Mouse (Mus musculus) adrenal gland, postnatal 14 days (tissue): ENCODE measurements around the gene Olfr672. TPM values are rescaled to one million over a fixed set of nuclear protein-coding genes. Genes with fewer than 3 reads are reported as not detected.
"Not testable (repeated sequence)": the region's sequence is repeated elsewhere in the genome, so short reads cannot be mapped to it uniquely, and the experiment has no call there.

Experiments used
- DNase-seq: peaks from one replicate; pipeline ENCODE4 v3.0.0; 2021; ENCODE audit warnings: mixed read lengths
- long read RNA-seq, 2 experiments: library from polyadenylated mRNA; stranded (forward); transcript quantifications; one replicate each; pipeline ENCODE4 v2.0.0; 2021
- total RNA-seq: library from RNA; stranded (reverse); gene quantifications from 2 replicates; pipeline ENCODE4 v1.2.3, GENCODE M21; 2021

Olfr672 gene
- not detected in 2 replicates for total RNA-seq
- long read RNA-seq, experiment 1 = 0 reads
- long read RNA-seq, experiment 2 = 0 reads

GRCm38 (mm10) chr7:105001929-105002328 lies at the start of gene Olfr672:
TSS of gene Olfr672 (minus strand) at chr7:105002029.
- no peak for DNase-seq

DNA sequence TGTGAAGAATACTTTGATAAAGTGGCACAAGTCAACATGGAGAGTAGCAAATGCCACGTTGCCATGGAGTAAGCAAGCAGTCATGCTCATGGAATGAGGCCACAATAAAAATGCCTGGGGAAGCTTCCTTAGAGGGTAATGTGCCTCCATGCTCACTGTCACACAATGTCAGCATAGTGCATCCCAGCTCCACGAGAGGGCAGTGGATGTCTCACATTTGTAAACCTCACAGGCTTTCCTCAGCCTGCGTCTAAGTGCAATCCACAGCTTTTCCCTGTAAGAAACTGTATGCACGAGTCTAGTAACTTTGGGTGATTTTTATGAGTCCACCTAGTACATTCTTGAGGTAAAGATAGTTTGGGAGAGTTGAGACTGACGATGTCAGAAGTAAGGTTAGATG lies 32.0 kb upstream of the Olfr672 start:
- DNase-seq = not testable (repeated sequence)

- DNase-seq = no peak
Measured at GRCm38 (mm10) chr7:105032398-105032797, 30.6 kb upstream of the Olfr672 start, which contains the start of gene Olfr676. TSS of gene Olfr676 (plus strand) at chr7:105032698.

GRCm38 (mm10) chr7:105028360-105028759 lies 26.5 kb upstream of the Olfr672 start, which contains the start of gene Olfr675:
TSS of gene Olfr675 (minus strand) at chr7:105028460.
- DNase-seq = no peak

GRCm38 (mm10) chr7:105022530-105022929 lies 20.7 kb upstream of the Olfr672 start:
- no peak for DNase-seq

DNA sequence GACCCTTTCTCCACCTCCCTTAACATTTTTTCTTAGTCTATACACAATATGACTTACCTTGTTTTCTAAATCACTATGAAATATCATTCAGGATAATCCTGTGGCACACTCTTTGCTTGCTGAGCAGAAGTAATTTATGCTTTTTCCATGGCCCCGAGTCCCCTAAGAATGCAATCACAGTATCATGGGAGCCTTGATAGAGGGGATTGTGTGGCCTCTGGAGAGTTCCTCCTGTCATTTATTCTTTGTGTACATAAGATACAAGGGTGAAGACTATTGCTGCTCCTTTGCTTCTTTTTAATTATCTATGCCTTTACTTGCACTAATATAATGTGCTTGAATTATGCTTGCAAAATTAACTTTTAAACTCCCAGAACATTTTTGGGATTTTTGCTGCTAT lies 22.8 kb downstream of the Olfr672 start, which contains the start of gene Olfr671:
TSS of gene Olfr671 (minus strand) at position 101 of the 400 bp plus-strand sequence.
- no peak for DNase-seq

GRCm38 (mm10) chr7:104972507-104972906 lies 29.3 kb downstream of the Olfr672 start:
- not testable (repeated sequence) for DNase-seq

GRCm38 (mm10) chr7:104962520-104962919 lies 39.3 kb downstream of the Olfr672 start, which contains the start of gene Olfr670:
TSS of gene Olfr670 (minus strand) at chr7:104962620.
- no peak for DNase-seq

- not testable (repeated sequence) for DNase-seq
Measured at GRCm38 (mm10) chr7:104950234-104950633, 51.6 kb downstream of the Olfr672 start.

Other genes starting within 250 kb of the Olfr672 start
- gene Usp17le, start 224.6 kb downstream of the Olfr672 start, total RNA-seq = not detected in 2 replicates
- gene Usp17lb, start 159.4 kb downstream of the Olfr672 start, total RNA-seq = not detected in 2 replicates
- gene Usp17la, start 145.0 kb downstream of the Olfr672 start, total RNA-seq = not detected in 2 replicates
- gene Olfr665, start 124.0 kb downstream of the Olfr672 start, total RNA-seq = not detected in 2 replicates
- gene Olfr666, start 106.1 kb downstream of the Olfr672 start, total RNA-seq = not detected in 2 replicates
- not detected in 2 replicates for gene Olfr667, start 80.5 kb downstream of the Olfr672 start, total RNA-seq
- gene Olfr668, start 74.0 kb downstream of the Olfr672 start, total RNA-seq = not detected in 2 replicates
- gene Olfr669, start 67.8 kb downstream of the Olfr672 start, total RNA-seq = not detected in 2 replicates
- not detected in 2 replicates for gene Olfr670, start 39.4 kb downstream of the Olfr672 start, total RNA-seq
- not detected in 2 replicates for gene Olfr671, start 22.9 kb downstream of the Olfr672 start, total RNA-seq
- not detected in 2 replicates for gene Olfr675, start 26.4 kb upstream of the Olfr672 start, total RNA-seq
- gene Olfr676, start 30.7 kb upstream of the Olfr672 start, total RNA-seq = not detected in 2 replicates
- not detected in 2 replicates for gene Olfr677, start 49.3 kb upstream of the Olfr672 start, total RNA-seq
- not detected in 2 replicates for gene Olfr678, start 62.4 kb upstream of the Olfr672 start, total RNA-seq
- gene Olfr679, start 79.2 kb upstream of the Olfr672 start, total RNA-seq = not detected in 2 replicates
- gene Olfr680-ps1, start 90.8 kb upstream of the Olfr672 start, total RNA-seq = not detected in 2 replicates
- not detected in 2 replicates for gene Olfr681, start 114.8 kb upstream of the Olfr672 start, total RNA-seq
- not detected in 2 replicates for gene Olfr683, start 145.0 kb upstream of the Olfr672 start, total RNA-seq
- gene Olfr684, start 161.6 kb upstream of the Olfr672 start, total RNA-seq = not detected in 2 replicates
- not detected in 2 replicates for gene Olfr685, start 184.0 kb upstream of the Olfr672 start, total RNA-seq
- not detected in 2 replicates for gene Olfr686, start 205.5 kb upstream of the Olfr672 start, total RNA-seq